Mouse (Mus musculus) telencephalon, adult 2 months (tissue): ENCODE data around the gene Itga2.

ENCODE experiments used
- DNase-seq: peaks from one replicate; pipeline ENCODE4 v3.0.0-alpha.2; 2011; ENCODE audit warnings: low read depth, low spot score

Gene Itga2

DNA sequence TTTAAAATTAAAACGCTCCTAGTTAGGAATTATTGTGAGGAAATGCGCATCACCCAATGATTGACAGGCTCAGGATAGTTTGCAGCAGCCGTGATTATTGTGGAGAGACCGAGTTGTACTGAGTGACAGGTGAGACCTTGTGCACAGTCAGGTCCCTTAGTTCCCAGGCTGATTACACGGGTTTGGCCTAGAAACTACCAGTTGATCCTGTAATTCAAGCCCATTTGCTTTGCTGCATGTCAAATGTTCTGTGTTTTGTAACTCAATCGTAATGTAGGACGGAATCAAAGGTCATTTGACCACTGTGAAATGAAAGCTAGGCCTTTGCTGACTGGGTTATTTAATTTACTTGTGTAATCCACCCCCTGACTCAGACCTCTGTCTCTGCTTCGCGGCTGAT, 113.4 kb downstream of the Itga2 start:
- DNase-seq = no peak

DNA sequence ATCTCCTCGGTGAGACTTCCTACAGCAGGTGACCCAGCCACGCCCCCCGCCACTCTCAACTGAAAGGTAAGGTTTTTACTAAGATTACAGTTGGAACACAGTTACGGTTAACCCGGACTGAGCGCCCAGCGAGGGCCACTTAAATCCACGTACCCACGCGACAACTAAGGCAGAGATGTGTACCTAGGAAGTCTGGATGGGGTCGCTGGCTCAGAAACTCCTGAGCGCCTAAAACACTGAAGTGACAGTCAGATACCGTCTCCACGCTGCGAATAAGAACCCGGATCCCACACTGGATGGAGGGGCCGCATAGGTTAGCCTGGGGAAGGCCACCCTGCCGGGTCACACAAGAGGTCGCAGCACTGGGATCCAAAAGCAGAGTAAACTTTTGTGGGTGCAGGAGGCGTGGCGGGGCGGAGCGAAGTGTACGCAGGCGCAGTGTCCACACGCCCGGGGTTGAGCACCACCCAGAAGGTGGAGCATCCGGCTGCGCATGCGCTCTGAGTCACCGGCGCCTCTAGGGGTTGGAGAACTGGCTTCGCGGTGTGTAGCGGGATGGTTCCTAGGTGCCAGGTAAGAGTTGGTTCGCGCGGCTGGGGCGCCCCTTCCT, 114.0 kb downstream of the Itga2 start, which contains the start of gene Mocs2:
TSS of gene Mocs2 (plus strand) at position 486 of the 610 bp plus-strand sequence.
- peak; percentile 74 for DNase-seq

DNA sequence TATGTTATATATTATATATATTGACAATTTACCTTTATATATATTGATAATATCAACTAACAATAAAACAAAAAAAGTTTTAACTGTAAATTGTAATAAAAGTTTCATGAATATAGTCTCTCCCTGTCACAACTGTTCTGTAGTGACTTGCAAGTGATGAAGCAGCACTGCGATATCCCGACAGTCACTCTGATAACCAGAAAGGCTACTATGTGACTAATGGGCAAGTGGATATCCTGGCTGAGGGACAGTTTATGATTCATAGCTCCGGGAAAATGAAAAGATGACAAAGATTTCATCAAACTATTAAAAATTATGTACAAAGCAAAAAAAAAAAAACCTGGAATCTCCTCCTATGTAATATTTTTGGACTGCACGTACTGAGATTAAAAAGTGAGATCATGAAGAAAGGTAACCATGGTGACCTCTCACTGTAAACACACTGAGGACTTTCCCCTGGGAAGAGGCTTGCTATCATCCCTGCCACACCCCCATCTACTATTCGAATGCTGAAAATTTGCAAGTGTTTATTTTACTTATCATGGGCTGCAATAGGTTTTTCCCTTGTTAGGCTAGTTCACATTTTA, 122.2 kb downstream of the Itga2 start:
- no peak for DNase-seq

DNA sequence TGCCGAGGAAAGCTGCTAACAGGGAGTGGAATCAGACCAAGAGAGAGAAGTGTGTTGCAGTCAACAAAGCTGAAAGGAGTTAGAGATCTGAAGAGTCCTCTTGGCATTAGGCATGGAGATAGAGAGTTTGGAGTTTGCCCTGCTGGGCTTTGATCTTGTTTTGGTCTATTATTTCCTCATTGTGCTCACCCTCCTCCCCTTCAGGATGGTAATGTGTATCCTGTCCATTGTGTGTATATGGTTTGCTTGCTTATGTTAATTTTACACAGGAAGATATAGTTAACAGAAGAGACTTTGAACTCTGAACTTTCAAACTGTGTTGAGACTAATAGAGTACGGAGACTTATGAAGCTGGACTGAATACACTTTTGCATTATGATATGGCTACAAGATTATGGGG, 128.9 kb downstream of the Itga2 start:
- no peak for DNase-seq

DNA sequence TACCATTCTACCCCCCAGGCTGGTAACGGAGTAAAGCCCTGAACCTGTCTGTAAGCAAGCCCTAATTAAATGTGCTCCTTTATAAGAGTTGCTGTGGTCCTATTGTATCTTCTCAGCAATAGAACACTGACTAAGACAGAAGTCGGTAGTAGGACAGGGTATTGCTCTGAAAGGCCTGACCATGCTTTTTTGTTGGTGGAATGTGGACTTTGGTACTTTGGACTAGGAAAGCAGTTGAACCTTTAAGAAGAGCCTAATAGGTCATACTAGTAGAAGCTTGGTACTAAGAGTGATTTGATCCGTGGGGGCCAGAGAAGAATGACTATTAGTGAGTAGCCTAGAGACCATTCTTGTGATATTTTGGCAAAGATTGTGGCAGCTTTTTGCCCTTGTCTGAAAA, 130.0 kb downstream of the Itga2 start:
- no peak for DNase-seq

GRCm38 (mm10) chr13:114793250-114794030, 138.5 kb downstream of the Itga2 start:
- peak; percentile 48 for DNase-seq

DNA sequence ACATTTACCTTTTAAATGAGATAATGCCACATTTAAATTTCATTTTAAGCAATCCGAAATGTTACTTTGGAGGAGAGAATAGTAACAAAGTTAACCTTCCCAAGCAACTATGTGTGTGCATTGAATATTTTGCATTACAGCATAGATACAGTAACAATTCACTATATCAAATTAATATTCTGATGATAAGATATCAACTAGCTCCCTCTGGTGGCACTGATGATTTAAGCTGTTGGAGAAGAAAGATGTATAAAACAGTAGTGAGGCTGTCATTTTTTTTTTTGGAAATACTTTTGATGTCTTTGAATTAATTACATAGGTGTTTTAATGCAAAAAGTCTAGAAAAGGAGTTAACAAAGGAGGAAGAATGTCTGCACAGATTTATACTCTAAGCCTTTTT, 140.4 kb downstream of the Itga2 start:
- DNase-seq = no peak
